Mouse (Mus musculus) forebrain, embryonic 10.5 days (tissue): ENCODE measurements at regions not wholly inside any gene's neighbourhood (a gene's known extent, or its start where the extent isn't known, plus 50 kb on each side); places are given as distances from the start of the nearest gene placed in this dataset. TPM values are rescaled to one million over a fixed set of nuclear protein-coding genes. Genes with fewer than 3 reads are reported as not detected.

Source experiments
- microRNA counts: library from miRNA; unstranded; fragments of <30 nt; microRNA quantifications from one replicate; lab custom pipeline; 2017
- microRNA-seq: library from miRNA; unstranded; fragments of <30 nt; microRNA quantifications from one replicate; pipeline ENCODE4, GENCODE M21; 2017

MicroRNAs in the stretch of these regions (microRNA counts, 519-probe panel; counts per million panel counts)
- microRNA mmu-miR-135a (lab: Ali Mortazavi, UCI) = 8,557 counts per million, percentile 99 among the panel's probes with 10 or more counts

Small RNA genes in the stretch of these regions (microRNA-seq; reads per million reads assigned to microRNA genes)
- gene Gm22582 (not detected), gene Mir1251 (480 reads per million, percentile 66 among the genes with 10 or more reads in this experiment), gene Mir135a-2 (108 reads per million, percentile 49 among the genes with 10 or more reads in this experiment)
